Mouse (Mus musculus) brain, embryonic 14.5 days (tissue): ENCODE data around the gene Slc35c2.

Source experiments
- CTCF ChIP-seq: fragments of 200-500 bp; IDR thresholded peaks from 2 replicates; pipeline ENCODE4 v1.5.1; 2012; ENCODE audit warnings: inconsistent platforms, mild to moderate bottlenecking, moderate library complexity, borderline replicate concordance; ENCODE audit not compliant: insufficient read depth, insufficient read length; ENCODE audit errors: extremely low read depth
- POLR2A ChIP-seq: fragments of 200-500 bp; IDR thresholded peaks from 2 replicates; pipeline ENCODE4 v1.6.1; 2012; ENCODE audit warnings: mild to moderate bottlenecking, inconsistent platforms, borderline replicate concordance; ENCODE audit not compliant: poor library complexity, insufficient read depth, insufficient read length, severe bottlenecking; ENCODE audit errors: extremely low read depth

DNA sequence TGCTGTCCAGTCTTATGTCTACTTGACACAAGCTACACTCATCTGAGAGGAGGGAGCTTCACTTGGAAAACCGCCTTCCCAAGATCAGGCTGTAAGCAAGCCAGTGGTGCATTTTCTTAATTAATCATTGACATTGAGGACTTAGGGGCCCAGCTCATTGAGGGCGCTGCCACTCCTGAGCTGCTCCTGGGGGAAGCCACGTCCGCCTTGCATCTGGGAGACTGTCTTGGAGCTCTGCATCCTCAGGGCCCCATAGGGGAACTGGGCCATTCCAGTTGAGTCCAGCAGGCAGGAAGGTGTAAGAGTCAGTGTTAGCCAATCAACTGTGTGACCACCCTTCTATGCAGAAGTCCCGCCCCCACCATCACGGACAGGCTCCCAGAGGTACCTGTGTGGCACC is 20.1 kb upstream of the Slc35c2 start:
- TF ChIP-seq CTCF, result no peak
- no peak for TF ChIP-seq POLR2A
